Mouse (Mus musculus) small intestine, adult 2 months (tissue): ENCODE data around the gene Arl15.

Source experiments
- CTCF ChIP-seq: fragments of 200-500 bp; IDR thresholded peaks from 2 replicates; pipeline ENCODE4 v1.5.1; 2012; ENCODE audit warnings: low read depth, mild to moderate bottlenecking, control low read depth, inconsistent platforms, low read length, moderate library complexity, mixed read lengths; ENCODE audit not compliant: insufficient replicate concordance, insufficient read length; ENCODE audit errors: extremely low read depth
- POLR2A ChIP-seq: fragments of 200-500 bp; IDR thresholded peaks from 2 replicates; pipeline ENCODE4 v1.6.1; 2012; ENCODE audit warnings: low read depth, mild to moderate bottlenecking, control low read depth, inconsistent platforms, low read length, moderate library complexity

- TF ChIP-seq POLR2A (no peak), CTCF (no peak)
Measured at GRCm38 (mm10) chr13:114087696-114088465, 293.6 kb downstream of the Arl15 start.
